Mouse (Mus musculus): ENCODE data around the gene Naa10.
A peak's percentile ranks its signal among the peaks of the same experiment; 100 is the strongest.

Naa10 gene

GRCm38 (mm10) chrX:73921823-73922549 is at the start of gene Naa10, which contains the start of gene Arhgap4:
Naa10 (minus strand) TSS chrX:73921944.
Arhgap4 (minus strand) TSS chrX:73921870.
- peak; percentile 68 to 88 for DNase-seq (ENCODE audit: low spot score in 2 of 2)

GRCm38 (mm10) chrX:73970781-73971180 is 49.0 kb upstream of the Naa10 start:
- no peak for DNase-seq (ENCODE audit: low spot score in 2 of 2)

DNA sequence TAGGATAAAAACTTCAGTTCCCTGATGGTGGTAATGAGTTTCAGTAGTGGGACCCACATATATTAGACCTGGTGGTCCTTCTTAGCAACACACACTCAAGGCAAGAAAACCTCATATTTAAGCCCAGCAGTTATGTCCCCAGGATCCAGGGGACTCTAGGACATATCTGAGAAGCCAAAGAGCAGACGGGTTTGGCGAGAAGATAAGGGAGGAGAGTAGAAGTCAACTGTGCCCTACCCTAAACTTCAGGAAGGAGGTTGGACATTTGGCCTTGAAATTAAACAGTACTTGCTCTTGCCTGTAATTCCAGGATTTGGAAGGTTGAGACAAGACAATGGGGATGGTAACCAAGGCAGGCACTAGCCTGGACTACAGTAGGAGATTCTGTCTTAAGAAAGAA is 48.0 kb upstream of the Naa10 start:
- DNase-seq (ENCODE audit: low spot score in 2 of 2), result no peak

- no peak for DNase-seq (ENCODE audit: low spot score in 2 of 2)
Observed at GRCm38 (mm10) chrX:73969167-73969566, 47.4 kb upstream of the Naa10 start.

GRCm38 (mm10) chrX:73967177-73968075 is 45.7 kb upstream of the Naa10 start:
- peak; percentile 63 to 77 for DNase-seq (ENCODE audit: low spot score in 2 of 2)

GRCm38 (mm10) chrX:73966248-73967176 is 44.8 kb upstream of the Naa10 start, which contains the start of gene Hcfc1:
Hcfc1 (minus strand) TSS chrX:73966357.
- peak; percentile 65 to 80 for DNase-seq (ENCODE audit: low spot score in 2 of 2)

DNA sequence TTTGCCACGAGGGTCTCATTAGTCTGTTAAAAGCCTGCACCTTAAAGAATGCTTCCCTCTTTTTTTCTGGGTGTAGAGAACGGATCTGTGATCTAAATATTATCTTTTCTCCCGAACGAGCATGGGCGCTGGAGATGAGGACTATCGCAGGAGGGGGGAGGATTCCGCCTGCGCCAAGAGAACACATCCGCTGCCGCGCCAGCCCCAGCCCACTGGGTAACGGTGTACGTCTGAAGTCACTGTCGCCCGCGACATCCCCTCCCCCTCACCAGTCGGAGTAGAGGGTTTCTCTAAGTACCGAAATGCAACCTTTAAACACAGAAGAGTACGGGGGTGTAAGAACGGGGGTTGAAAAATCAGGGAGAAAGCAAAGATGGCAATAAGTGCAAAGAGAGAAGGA is 43.6 kb upstream of the Naa10 start:
- DNase-seq (ENCODE audit: low spot score in 2 of 2), result peak in 1 of 2 experiments; percentile 32

DNA sequence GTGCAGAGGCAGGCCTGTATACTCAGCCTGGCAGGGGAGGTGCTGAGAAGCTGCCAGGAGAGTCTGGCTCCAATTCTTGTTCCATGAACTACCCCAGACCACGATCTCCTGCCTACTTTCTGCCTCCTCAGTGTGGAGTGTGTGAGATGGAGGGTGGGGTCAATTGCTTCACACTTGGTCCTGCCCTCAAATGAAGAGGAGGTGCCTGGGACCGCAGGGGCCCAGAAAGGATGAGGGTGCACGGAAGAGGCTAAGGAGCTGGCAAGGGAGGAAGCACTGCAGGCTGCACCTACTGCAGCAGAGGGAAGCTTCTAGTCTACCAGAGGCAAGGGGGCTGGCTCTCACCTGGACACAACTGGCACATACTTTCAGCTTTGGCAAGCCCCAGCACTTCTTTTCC is 42.6 kb upstream of the Naa10 start:
- no peak for DNase-seq (ENCODE audit: low spot score in 2 of 2)

DNA sequence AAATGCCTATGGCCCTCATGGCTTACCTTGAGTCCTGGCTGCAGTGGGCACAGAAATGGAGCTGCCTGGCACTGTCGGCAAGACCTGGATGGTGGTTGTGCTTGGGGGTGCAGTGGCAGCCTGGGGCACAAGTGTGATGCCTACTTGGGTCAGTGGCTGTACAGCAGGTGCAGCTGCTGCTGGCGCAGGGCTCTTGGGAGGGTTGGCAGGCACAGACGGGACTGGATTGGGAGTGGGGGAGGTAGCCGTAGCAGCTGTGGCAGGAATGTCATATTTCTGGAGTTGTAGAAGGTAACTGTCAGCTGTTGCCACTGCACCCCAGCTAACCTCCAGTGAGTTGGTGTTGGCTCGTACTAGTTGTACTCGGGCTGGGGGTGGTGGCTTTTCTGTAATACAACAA is 33.2 kb upstream of the Naa10 start:
- no peak for DNase-seq (ENCODE audit: low spot score in 2 of 2)

DNA sequence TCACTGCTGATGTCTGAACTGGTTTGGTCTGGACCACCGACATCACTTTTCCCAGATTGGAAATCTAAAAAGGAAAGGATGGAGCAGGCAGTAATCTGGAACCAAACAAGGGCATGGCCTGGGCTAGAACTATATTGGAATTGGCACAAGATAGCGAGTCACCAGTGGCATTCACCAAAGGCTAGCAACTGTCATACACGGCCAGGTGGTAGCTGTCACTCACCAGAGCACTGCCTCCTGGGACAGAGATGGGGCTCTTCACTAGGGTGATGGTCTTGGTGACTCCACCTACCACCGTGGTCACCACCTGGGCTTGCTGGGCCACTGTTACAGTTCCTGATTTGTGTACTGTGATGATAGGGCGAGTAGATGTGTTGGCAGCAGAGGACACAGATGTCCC is 30.9 kb upstream of the Naa10 start:
- no peak for DNase-seq (ENCODE audit: low spot score in 2 of 2)

- DNase-seq (ENCODE audit: low spot score in 2 of 2), result no peak
Observed at GRCm38 (mm10) chrX:73949341-73949740, 27.6 kb upstream of the Naa10 start.

DNA sequence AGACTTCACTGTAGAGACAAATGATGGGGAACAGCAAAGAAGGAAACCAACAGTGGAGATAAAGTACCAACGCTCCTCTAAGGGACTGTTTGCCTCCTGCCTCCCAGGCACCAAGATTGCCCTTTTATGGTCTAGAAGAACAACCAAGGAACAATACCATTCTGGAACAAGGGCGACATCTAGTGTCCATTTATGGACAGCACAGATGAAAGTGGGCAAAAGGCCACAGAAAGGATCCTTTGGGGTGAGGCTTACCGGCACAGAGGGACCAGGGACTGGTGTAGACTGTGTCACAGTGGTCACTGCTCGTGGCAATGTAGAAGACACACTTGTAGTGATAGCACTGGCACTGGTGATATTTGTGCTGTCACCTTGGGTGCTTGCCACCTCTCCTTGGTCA is 26.9 kb upstream of the Naa10 start:
- DNase-seq (ENCODE audit: low spot score in 2 of 2), result peak in 1 of 2 experiments; percentile 56

GRCm38 (mm10) chrX:73946896-73947295 is 25.2 kb upstream of the Naa10 start:
- no peak for DNase-seq (ENCODE audit: low spot score in 2 of 2)

DNA sequence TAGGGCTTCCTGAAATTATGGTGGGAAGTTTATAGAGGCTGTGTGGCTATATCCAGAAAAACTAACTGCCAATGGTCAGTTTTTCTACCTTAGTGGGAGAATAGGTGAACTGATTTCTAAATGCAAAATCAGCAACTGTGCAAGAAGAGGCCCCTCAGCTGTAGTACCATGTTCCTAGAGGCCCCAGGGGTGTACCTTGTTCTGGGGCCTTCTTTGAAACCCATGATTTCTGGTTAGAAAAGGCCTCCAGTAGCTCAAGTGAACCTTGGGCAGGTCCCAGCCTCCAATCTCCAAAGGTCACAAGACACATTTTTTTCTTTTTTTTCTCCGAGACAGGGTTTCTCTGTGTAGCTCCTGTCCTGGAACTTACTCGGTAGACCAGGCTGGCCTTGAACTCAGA is 20.6 kb upstream of the Naa10 start:
- DNase-seq (ENCODE audit: low spot score in 2 of 2), result no peak

DNA sequence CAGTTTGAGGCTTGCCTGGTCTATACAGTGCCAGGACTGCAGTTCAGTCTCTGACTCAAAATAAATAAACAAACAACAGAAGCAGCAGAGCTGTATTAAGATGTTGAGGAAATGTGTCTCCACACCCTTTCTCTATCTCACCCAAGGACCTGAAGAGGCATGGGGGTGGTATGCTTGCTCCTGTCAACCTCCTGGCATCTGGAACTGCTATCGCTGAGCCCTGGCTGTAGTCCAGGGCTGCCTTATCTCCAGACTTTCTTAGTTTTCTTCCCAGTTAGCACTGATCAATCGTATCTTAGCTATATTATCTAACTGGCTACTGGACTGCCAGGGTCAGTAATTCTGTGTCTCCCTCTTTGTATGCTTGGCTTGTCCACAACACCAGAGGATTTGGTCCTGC is 20.1 kb upstream of the Naa10 start:
- no peak for DNase-seq (ENCODE audit: low spot score in 2 of 2)

GRCm38 (mm10) chrX:73931871-73932270 is 10.1 kb upstream of the Naa10 start:
- no peak for DNase-seq (ENCODE audit: low spot score in 2 of 2)

GRCm38 (mm10) chrX:73930402-73931062 is 8.8 kb upstream of the Naa10 start, which contains the start of gene Renbp:
Renbp (minus strand) TSS chrX:73930850.
- DNase-seq (ENCODE audit: low spot score in 2 of 2), result no peak

DNA sequence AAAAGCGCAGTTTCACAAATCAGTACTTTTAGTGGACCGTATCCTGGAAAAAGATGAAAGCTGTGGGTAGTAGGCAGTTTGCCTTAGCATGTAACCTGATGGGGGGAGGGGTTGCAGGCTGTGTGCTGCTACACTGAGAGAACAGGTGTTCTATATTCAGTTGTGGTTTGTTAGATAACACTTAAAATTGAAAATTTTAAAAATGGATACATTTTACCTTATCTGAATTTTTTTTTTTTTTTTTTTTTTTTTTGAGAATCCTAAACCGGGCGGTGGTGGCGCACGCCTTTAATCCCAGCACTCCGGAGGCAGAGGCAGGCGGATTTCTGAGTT is 772 bp upstream of the Naa10 start:
- no peak for DNase-seq (ENCODE audit: low spot score in 2 of 2)

DNA sequence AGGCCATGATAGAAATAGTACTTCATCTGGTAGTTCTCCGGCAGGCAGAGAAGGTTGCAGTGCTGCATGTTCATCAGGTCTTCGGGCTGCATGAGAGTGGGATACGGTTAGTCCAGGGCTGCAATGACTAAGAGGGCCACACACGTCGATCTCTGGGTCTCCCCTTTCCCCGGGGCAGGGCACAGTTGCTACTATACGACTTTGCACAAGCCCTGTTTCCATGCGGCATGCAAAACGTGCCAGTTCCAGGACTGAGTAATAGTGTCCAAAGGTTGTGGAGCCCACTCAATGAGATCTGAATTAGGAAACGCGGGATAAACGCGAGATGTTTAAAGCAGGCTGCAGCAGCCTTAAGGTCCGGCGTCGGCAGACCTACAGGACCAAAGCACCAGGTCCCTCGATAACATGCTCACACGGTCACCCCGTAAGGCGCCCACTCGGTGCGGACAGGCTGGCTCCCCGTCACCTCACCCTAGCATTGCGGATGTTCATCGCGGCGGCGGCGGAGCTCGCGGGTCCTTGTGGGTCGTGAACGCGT is 390 bp downstream of the Naa10 start:
- DNase-seq (ENCODE audit: low spot score in 2 of 2), result no peak

GRCm38 (mm10) chrX:73918631-73919030 is 3.1 kb downstream of the Naa10 start:
- no peak for DNase-seq (ENCODE audit: low spot score in 2 of 2)

DNA sequence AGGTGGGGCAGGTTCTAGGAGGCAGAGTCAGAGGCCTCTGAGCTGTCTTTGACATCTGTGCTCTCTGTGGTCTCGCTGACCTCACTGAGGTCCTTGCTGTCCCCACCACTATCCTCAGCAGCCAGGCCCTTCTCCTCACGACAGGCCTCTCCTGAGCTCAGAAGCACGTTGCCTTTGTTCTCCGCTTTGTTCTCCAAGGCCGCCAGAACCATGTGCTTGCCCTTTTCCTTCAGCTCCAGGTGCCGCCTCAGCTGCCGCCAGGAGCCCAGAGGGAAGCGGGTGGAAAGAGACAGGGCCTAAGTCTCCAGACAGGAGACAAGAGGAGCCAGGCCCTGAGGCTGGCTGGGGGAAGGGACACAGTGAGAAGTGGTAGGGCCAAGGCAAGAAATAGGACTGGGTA is 4.8 kb downstream of the Naa10 start:
- DNase-seq (ENCODE audit: low spot score in 2 of 2), result no peak

Measured in cerebellum, postnatal 4 days (tissue).